Mouse (Mus musculus): ENCODE data around the gene Atp1a3. TPM values are rescaled to one million over a fixed set of nuclear protein-coding genes. Genes with fewer than 3 reads are reported as not detected.
"Not testable (repeated sequence)": the region's sequence is repeated elsewhere in the genome, so short reads cannot be mapped to it uniquely, and the experiment has no call there.

Gene Atp1a3
- 6.8 and 8.5 TPM in 2 replicates for polyA plus RNA-seq (2014; fragmentation: Nextera tagmentation; extraction: Ambion mirVana)

DNA sequence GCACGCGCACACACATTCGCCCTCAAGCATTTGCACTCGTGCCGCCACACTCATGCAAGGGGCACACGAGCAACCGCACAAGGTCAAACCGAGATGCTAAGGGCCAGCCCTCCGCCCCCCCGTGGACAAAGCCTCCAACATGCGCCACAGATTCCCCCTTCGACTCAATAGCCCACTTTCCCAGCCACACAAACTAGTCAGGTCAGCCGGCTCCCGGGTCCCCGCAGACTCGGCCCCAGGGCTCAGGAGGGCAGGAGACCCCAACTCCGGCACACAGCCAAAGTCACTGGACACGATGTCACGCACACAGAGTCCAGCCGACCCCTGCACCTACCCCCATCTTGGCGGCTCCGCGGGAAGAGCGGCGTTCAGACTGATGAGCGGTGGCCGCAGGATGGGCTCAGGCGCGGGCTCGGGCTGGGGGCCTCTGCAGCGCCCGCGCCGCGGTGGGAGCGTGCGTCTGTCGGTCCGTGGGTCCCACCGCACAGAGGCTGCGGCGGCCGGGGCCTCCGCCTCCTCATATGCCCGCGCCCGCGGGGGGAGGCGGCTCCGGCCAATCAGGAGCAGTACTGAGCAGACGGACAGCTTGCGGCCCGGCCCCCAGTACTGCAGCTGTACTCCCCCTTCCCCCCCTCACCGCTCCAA lies at the start of gene Atp1a3:
Gene Atp1a3 (minus strand): TSS at position 538 of the 645 bp plus-strand sequence.
- H3K4me1 ChIP-seq (ENCODE audit: control insufficient read depth, insufficient read depth, low read length), result peaks cover 7% of the 10 kb centered on the region
- peak within 1 kb of the TSS; percentile 77 for H3K4me2 ChIP-seq (ENCODE audit: low read depth, low read length)
- peaks cover 52% of the 10 kb centered on the region for H3K27me3 ChIP-seq (ENCODE audit: control insufficient read depth, insufficient read depth, low read length)
- no peaks in the 10 kb centered on the region for H3K36me3 ChIP-seq (replicated peaks; ENCODE audit: control insufficient read depth, insufficient read depth, low read depth, low read length)
- H3K9me3 ChIP-seq (replicated peaks; ENCODE audit: control insufficient read depth, low read length), result no peaks in the 10 kb centered on the region
- H3K27ac ChIP-seq (replicated peaks; ENCODE audit: low read depth, low read length), result no peak within 1 kb of the TSS
- H3K4me3 ChIP-seq (ENCODE audit: low read depth, low read length), result peak within 1 kb of the TSS; percentile 39
- ATAC-seq (replicated peaks; ENCODE audit: insufficient number of reproducible peaks, low FRiP score, low TSS enrichment, low read depth) (peak; percentile 70), DNase-seq (ENCODE audit: low spot score) (peak; percentile 56)
- H3K9ac ChIP-seq (replicated peaks; ENCODE audit: low read length), result peak within 1 kb of the TSS; percentile 54
- under 1% methylated on average over 53 of the region's 54 CpGs for WGBS

GRCm38 (mm10) chr7:25052587-25052986 lies 46.8 kb upstream of the Atp1a3 start:
- ATAC-seq (replicated peaks; ENCODE audit: insufficient number of reproducible peaks, low FRiP score, low TSS enrichment, low read depth), result no peak
- Histone ChIP-seq H3K9me3 (replicated peaks; ENCODE audit: control insufficient read depth, low read length) (no peaks in the 10 kb centered on the region), H3K4me1 (ENCODE audit: control insufficient read depth, insufficient read depth, low read length) (no peaks in the 10 kb centered on the region), H3K9ac (replicated peaks; ENCODE audit: low read length) (no peak overlapping the region), H3K36me3 (replicated peaks; ENCODE audit: control insufficient read depth, insufficient read depth, low read depth, low read length) (peaks cover 16% of the 10 kb centered on the region), H3K27me3 (ENCODE audit: control insufficient read depth, insufficient read depth, low read length) (no peaks in the 10 kb centered on the region), H3K4me2 (ENCODE audit: low read depth, low read length) (no peak overlapping the region), H3K27ac (replicated peaks; ENCODE audit: low read depth, low read length) (no peak overlapping the region), H3K4me3 (ENCODE audit: low read depth, low read length) (no peak overlapping the region)
- DNase-seq (ENCODE audit: low spot score), result no peak
- 88% methylated on average over 3 of the region's 3 CpGs for WGBS

DNA sequence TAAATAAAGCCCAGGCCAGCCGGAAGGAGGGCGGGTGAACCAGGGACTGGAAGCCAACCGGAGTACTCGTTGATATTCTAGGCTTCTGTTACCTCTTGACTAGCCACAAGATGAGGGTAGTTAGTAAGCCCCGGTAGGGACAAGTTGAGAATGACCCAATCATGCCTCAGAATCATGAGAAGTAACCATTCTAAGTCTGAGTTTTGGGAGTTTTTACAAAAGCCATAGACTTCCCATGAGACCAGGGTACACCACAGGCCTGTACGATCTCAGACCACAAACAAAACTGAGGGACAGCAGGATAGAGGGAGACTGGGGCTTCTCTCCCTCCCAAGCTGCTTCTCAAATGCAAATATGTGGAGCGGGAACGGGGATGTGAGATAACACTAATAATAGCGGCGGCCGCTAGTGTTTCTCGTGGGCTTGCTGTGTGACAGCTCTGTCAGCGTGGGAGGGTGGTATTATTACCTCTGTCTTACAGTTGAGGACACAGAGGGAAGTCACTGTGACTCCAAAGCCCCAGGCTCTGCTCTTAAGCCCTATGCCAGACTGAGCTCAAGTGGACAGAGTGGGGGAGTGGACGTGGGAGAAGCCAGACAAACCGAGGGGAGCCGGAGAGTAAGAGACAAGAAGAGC lies 43.7 kb upstream of the Atp1a3 start:
- Histone ChIP-seq H3K4me3 (ENCODE audit: low read depth, low read length) (no peak overlapping the region), H3K9ac (replicated peaks; ENCODE audit: low read length) (no peak overlapping the region), H3K4me2 (ENCODE audit: low read depth, low read length) (no peak overlapping the region), H3K4me1 (ENCODE audit: control insufficient read depth, insufficient read depth, low read length) (no peaks in the 10 kb centered on the region), H3K27ac (replicated peaks; ENCODE audit: low read depth, low read length) (no peak overlapping the region), H3K27me3 (ENCODE audit: control insufficient read depth, insufficient read depth, low read length) (no peaks in the 10 kb centered on the region), H3K9me3 (replicated peaks; ENCODE audit: control insufficient read depth, low read length) (no peaks in the 10 kb centered on the region), H3K36me3 (replicated peaks; ENCODE audit: control insufficient read depth, insufficient read depth, low read depth, low read length) (peaks cover 3% of the 10 kb centered on the region)
- DNase-seq (ENCODE audit: low spot score) (no peak), ATAC-seq (replicated peaks; ENCODE audit: insufficient number of reproducible peaks, low FRiP score, low TSS enrichment, low read depth) (no peak)
- WGBS, result 88% methylated on average over 16 of the region's 16 CpGs

- Histone ChIP-seq H3K4me2 (ENCODE audit: low read depth, low read length) (no peak overlapping the region), H3K36me3 (replicated peaks; ENCODE audit: control insufficient read depth, insufficient read depth, low read depth, low read length) (peaks cover 3% of the 10 kb centered on the region), H3K27ac (replicated peaks; ENCODE audit: low read depth, low read length) (no peak overlapping the region), H3K9me3 (replicated peaks; ENCODE audit: control insufficient read depth, low read length) (no peaks in the 10 kb centered on the region), H3K4me1 (ENCODE audit: control insufficient read depth, insufficient read depth, low read length) (no peaks in the 10 kb centered on the region), H3K27me3 (ENCODE audit: control insufficient read depth, insufficient read depth, low read length) (no peaks in the 10 kb centered on the region), H3K4me3 (ENCODE audit: low read depth, low read length) (no peak overlapping the region), H3K9ac (replicated peaks; ENCODE audit: low read length) (no peak overlapping the region)
- 98% methylated on average over 8 of the region's 8 CpGs for WGBS
- ATAC-seq (replicated peaks; ENCODE audit: insufficient number of reproducible peaks, low FRiP score, low TSS enrichment, low read depth) (no peak), DNase-seq (ENCODE audit: low spot score) (no peak)
These were observed 41.6 kb upstream of the Atp1a3 start for GRCm38 (mm10) chr7:25047363-25047762.

- 91% methylated on average over 7 of the region's 7 CpGs for WGBS
- not testable (repeated sequence) for H3K4me1 ChIP-seq (ENCODE audit: control insufficient read depth, insufficient read depth, low read length); H3K4me3 ChIP-seq (ENCODE audit: low read depth, low read length); ATAC-seq (replicated peaks; ENCODE audit: insufficient number of reproducible peaks, low FRiP score, low TSS enrichment, low read depth); H3K27me3 ChIP-seq (ENCODE audit: control insufficient read depth, insufficient read depth, low read length); DNase-seq (ENCODE audit: low spot score); H3K27ac ChIP-seq (replicated peaks; ENCODE audit: low read depth, low read length); H3K36me3 ChIP-seq (replicated peaks; ENCODE audit: control insufficient read depth, insufficient read depth, low read depth, low read length); H3K4me2 ChIP-seq (ENCODE audit: low read depth, low read length); H3K9ac ChIP-seq (replicated peaks; ENCODE audit: low read length); H3K9me3 ChIP-seq (replicated peaks; ENCODE audit: control insufficient read depth, low read length)
These were observed 38.8 kb upstream of the Atp1a3 start for GRCm38 (mm10) chr7:25044599-25044998.

GRCm38 (mm10) chr7:25041921-25042320 lies 36.2 kb upstream of the Atp1a3 start:
- H3K9me3 ChIP-seq (replicated peaks; ENCODE audit: control insufficient read depth, low read length), result no peaks in the 10 kb centered on the region
- H3K36me3 ChIP-seq (replicated peaks; ENCODE audit: control insufficient read depth, insufficient read depth, low read depth, low read length), result peaks cover 3% of the 10 kb centered on the region
- 90% methylated on average over 12 of the region's 12 CpGs for WGBS
- H3K27ac ChIP-seq (replicated peaks; ENCODE audit: low read depth, low read length), result no peak overlapping the region
- H3K4me1 ChIP-seq (ENCODE audit: control insufficient read depth, insufficient read depth, low read length), result no peaks in the 10 kb centered on the region
- no peak overlapping the region for H3K4me3 ChIP-seq (ENCODE audit: low read depth, low read length)
- no peak for DNase-seq (ENCODE audit: low spot score)
- ATAC-seq (replicated peaks; ENCODE audit: insufficient number of reproducible peaks, low FRiP score, low TSS enrichment, low read depth), result no peak
- H3K9ac ChIP-seq (replicated peaks; ENCODE audit: low read length), result no peak overlapping the region
- no peak overlapping the region for H3K4me2 ChIP-seq (ENCODE audit: low read depth, low read length)
- no peaks in the 10 kb centered on the region for H3K27me3 ChIP-seq (ENCODE audit: control insufficient read depth, insufficient read depth, low read length)

- ATAC-seq (replicated peaks; ENCODE audit: insufficient number of reproducible peaks, low FRiP score, low TSS enrichment, low read depth) (no peak), DNase-seq (ENCODE audit: low spot score) (peak; percentile 81)
- Histone ChIP-seq H3K9me3 (replicated peaks; ENCODE audit: control insufficient read depth, low read length) (no peaks in the 10 kb centered on the region), H3K27ac (replicated peaks; ENCODE audit: low read depth, low read length) (no peak overlapping the region), H3K4me1 (ENCODE audit: control insufficient read depth, insufficient read depth, low read length) (no peaks in the 10 kb centered on the region), H3K4me3 (ENCODE audit: low read depth, low read length) (no peak overlapping the region), H3K9ac (replicated peaks; ENCODE audit: low read length) (no peak overlapping the region), H3K4me2 (ENCODE audit: low read depth, low read length) (no peak overlapping the region), H3K27me3 (ENCODE audit: control insufficient read depth, insufficient read depth, low read length) (no peaks in the 10 kb centered on the region), H3K36me3 (replicated peaks; ENCODE audit: control insufficient read depth, insufficient read depth, low read depth, low read length) (no peaks in the 10 kb centered on the region)
- 54% methylated on average over 7 of the region's 7 CpGs for WGBS
These were observed 30.2 kb upstream of the Atp1a3 start for GRCm38 (mm10) chr7:25035916-25036315.

- no peak overlapping the region for H3K9ac ChIP-seq (replicated peaks; ENCODE audit: low read length)
- DNase-seq (ENCODE audit: low spot score), result no peak
- H3K27ac ChIP-seq (replicated peaks; ENCODE audit: low read depth, low read length), result no peak overlapping the region
- no peaks in the 10 kb centered on the region for H3K36me3 ChIP-seq (replicated peaks; ENCODE audit: control insufficient read depth, insufficient read depth, low read depth, low read length)
- WGBS, result 93% methylated on average over 4 of the region's 4 CpGs
- H3K27me3 ChIP-seq (ENCODE audit: control insufficient read depth, insufficient read depth, low read length), result no peaks in the 10 kb centered on the region
- no peak overlapping the region for H3K4me2 ChIP-seq (ENCODE audit: low read depth, low read length)
- no peaks in the 10 kb centered on the region for H3K4me1 ChIP-seq (ENCODE audit: control insufficient read depth, insufficient read depth, low read length)
- no peak overlapping the region for H3K4me3 ChIP-seq (ENCODE audit: low read depth, low read length)
- no peak for ATAC-seq (replicated peaks; ENCODE audit: insufficient number of reproducible peaks, low FRiP score, low TSS enrichment, low read depth)
- H3K9me3 ChIP-seq (replicated peaks; ENCODE audit: control insufficient read depth, low read length), result no peaks in the 10 kb centered on the region
These were observed 29.0 kb upstream of the Atp1a3 start for GRCm38 (mm10) chr7:25034796-25035195.
